Comparison of ENCODE assay signal across 21 mouse cellular contexts in genomic region chr9:52018505-52018904, GRCm38 (mm10).
"Had no signal": no experiment of that assay in that cellular context is flagged by ENCODE, and none has a peak within 500 bp of the region (broad histone marks: within the 10 kb centered on the region; RNA-seq: fewer than 3 reads in every experiment).

No protein-coding gene starts in this region.

- H3K9ac ChIP-seq: liver, embryonic 13.5 days; liver, embryonic 15.5 days; liver, postnatal 0 days; lung, embryonic 15.5 days; midbrain, embryonic 12.5 days; neural tube, embryonic 12.5 days had no signal

- H3K27me3 ChIP-seq: liver, embryonic 13.5 days; liver, embryonic 15.5 days; lung, embryonic 15.5 days; neural tube, embryonic 12.5 days had no signal

- H3K36me3 ChIP-seq: liver, embryonic 13.5 days; liver, embryonic 15.5 days; lung, embryonic 15.5 days; midbrain, embryonic 10.5 days; midbrain, embryonic 12.5 days; neural tube, embryonic 12.5 days had no signal

- ATAC-seq: liver, postnatal 0 days; lung, postnatal 0 days; midbrain, embryonic 16.5 days had no signal

- H3K27ac ChIP-seq: liver, embryonic 13.5 days; liver, embryonic 15.5 days; lung, embryonic 15.5 days; midbrain, embryonic 10.5 days; midbrain, embryonic 12.5 days; neural tube, embryonic 12.5 days had no signal

- H3K9me3 ChIP-seq: liver, embryonic 13.5 days; liver, embryonic 15.5 days; lung, embryonic 15.5 days; midbrain, embryonic 10.5 days; midbrain, embryonic 12.5 days; neural tube, embryonic 12.5 days had no signal

- DNase-seq: liver, embryonic 13.5 days; liver, postnatal 0 days; lung, adult 2 months; lung, postnatal 4 days; midbrain, embryonic 14.5 days; retina, postnatal 1 day; right cerebral cortex, adult 18-20 months; right cerebral cortex, postnatal 25 days; right cerebral cortex, postnatal 4 days; spleen, adult 18-20 months; thymus, adult 18-20 months; thymus, postnatal 25 days; thymus, postnatal 4 days had no signal

- H3K4me1 ChIP-seq: liver, embryonic 13.5 days; lung, embryonic 15.5 days; midbrain, embryonic 10.5 days; midbrain, embryonic 12.5 days; neural tube, embryonic 12.5 days had no signal

- H3K4me3 ChIP-seq: liver, embryonic 13.5 days; liver, embryonic 15.5 days; lung, embryonic 15.5 days; midbrain, embryonic 10.5 days; midbrain, embryonic 12.5 days; myocyte; neural tube, embryonic 12.5 days had no signal

- H3K4me2 ChIP-seq: liver, embryonic 13.5 days; liver, embryonic 15.5 days; lung, embryonic 15.5 days; midbrain, embryonic 12.5 days; neural tube, embryonic 12.5 days had no signal
